Mouse (Mus musculus): ENCODE measurements at regions not wholly inside any gene's neighbourhood (a gene's known extent, or its start where the extent isn't known, plus 50 kb on each side); places are given as distances from the start of the nearest gene placed in this dataset.
A peak's percentile ranks its signal among the peaks of the same experiment; 100 is the strongest.

DNA sequence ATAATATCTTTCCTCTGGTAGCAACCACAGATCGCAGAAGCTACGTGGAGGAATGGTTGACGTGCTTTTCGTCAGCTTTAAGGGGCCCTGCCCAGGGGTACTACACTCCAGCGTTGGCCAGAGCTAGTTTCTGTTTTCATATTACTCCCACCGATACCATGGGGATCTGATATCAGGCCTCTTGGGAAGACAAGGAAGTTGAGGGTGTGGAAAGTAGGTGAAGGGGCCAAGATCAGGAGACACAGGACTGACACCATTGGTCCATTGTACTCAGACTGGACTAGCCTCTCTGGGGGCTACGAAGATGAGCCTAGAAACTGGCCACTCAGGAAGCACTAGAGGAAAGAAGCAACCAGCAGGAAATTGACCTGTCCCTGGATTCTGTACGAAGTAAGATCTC is 88.0 kb downstream of the Dll1 start:
- H3K9me3 ChIP-seq (replicated peaks; ENCODE audit: control insufficient read depth, low read length) = no peaks in the 10 kb centered on the region
- no peaks in the 10 kb centered on the region for H3K36me3 ChIP-seq (ENCODE audit: control insufficient read depth, insufficient read depth)
- no peaks in the 10 kb centered on the region for H3K27me3 ChIP-seq (ENCODE audit: control insufficient read depth, insufficient read depth, low read depth, low read length)
- no peak overlapping the region for H3K4me2 ChIP-seq (ENCODE audit: low read depth, low read length)
- no peak overlapping the region for H3K9ac ChIP-seq (ENCODE audit: low read depth, low read length)
- no peak overlapping the region for H3K27ac ChIP-seq (ENCODE audit: low read length)
- ATAC-seq (ENCODE audit: low read depth) = no peak
- no peaks in the 10 kb centered on the region for H3K4me1 ChIP-seq (ENCODE audit: control insufficient read depth, low read depth, low read length)
- WGBS (ENCODE audit: insufficient replicate concordance) = 59% methylated on average over 8 of the region's 8 CpGs
- H3K4me3 ChIP-seq (ENCODE audit: low read depth, low read length) = no peak overlapping the region

DNA sequence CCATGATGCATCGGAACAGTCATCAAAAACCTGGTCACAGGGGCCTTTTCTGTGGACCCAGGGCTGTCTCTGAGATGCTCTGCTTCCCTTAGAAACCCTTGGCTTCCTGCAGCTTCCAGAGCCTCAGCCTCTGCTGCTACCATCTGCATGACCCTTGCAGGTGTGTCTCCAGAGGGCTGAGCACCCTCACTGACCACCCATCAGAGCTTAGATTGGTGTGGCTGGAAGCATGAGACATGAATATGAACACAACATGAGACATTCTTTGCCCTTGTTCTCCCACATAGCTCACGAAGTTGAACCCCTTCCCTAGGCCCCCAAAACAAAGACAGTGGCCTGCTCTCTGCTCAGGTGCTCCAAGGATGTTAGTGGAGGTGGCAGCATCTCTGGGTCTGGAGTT is 90.1 kb downstream of the Dll1 start:
- Histone ChIP-seq H3K9me3 (replicated peaks; ENCODE audit: control insufficient read depth, low read length) (no peaks in the 10 kb centered on the region), H3K9ac (ENCODE audit: low read depth, low read length) (no peak overlapping the region), H3K4me1 (ENCODE audit: control insufficient read depth, low read depth, low read length) (no peaks in the 10 kb centered on the region), H3K27ac (ENCODE audit: low read length) (no peak overlapping the region), H3K4me3 (ENCODE audit: low read depth, low read length) (no peak overlapping the region), H3K27me3 (ENCODE audit: control insufficient read depth, insufficient read depth, low read depth, low read length) (no peaks in the 10 kb centered on the region), H3K36me3 (ENCODE audit: control insufficient read depth, insufficient read depth) (no peaks in the 10 kb centered on the region), H3K4me2 (ENCODE audit: low read depth, low read length) (no peak overlapping the region)
- 57% methylated on average over 2 of the region's 2 CpGs for WGBS (ENCODE audit: insufficient replicate concordance)
- no peak for ATAC-seq (ENCODE audit: low read depth)

- no peaks in the 10 kb centered on the region for H3K9me3 ChIP-seq (replicated peaks; ENCODE audit: control insufficient read depth, low read length)
- H3K4me3 ChIP-seq (ENCODE audit: low read depth, low read length) = no peak overlapping the region
- WGBS (ENCODE audit: insufficient replicate concordance) = 54% methylated on average over 7 of the region's 7 CpGs
- peak; percentile 82 for ATAC-seq (ENCODE audit: low read depth)
- H3K9ac ChIP-seq (ENCODE audit: low read depth, low read length) = no peak overlapping the region
- no peaks in the 10 kb centered on the region for H3K4me1 ChIP-seq (ENCODE audit: control insufficient read depth, low read depth, low read length)
- H3K27me3 ChIP-seq (ENCODE audit: control insufficient read depth, insufficient read depth, low read depth, low read length) = no peaks in the 10 kb centered on the region
- no peak overlapping the region for H3K4me2 ChIP-seq (ENCODE audit: low read depth, low read length)
- H3K27ac ChIP-seq (ENCODE audit: low read length) = no peak overlapping the region
- no peaks in the 10 kb centered on the region for H3K36me3 ChIP-seq (ENCODE audit: control insufficient read depth, insufficient read depth)
Measured at GRCm38 (mm10) chr17:15285399-15286043, 91.2 kb downstream of the Dll1 start.

DNA sequence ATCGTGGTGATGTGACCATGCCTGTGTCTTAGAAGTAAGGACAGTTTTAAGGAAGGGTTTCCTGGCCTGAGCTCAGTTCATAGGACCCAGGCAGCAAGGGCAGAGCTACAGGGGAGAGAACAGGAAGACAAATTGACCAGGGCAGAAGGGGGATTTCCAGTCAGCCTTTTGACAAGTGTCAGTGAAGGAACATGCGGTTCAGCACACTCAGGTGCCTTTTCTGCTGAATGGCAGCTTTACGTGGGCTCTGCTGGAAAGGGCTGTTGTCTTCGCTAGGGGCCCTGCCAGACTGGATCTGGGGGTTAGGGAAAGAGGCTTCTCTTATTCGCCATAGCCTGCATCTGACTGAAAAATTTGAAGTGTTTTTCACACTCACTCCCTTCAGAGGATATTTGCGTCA is 106.8 kb downstream of the Dll1 start:
- Histone ChIP-seq H3K4me3 (ENCODE audit: low read depth, low read length) (no peak overlapping the region), H3K4me2 (ENCODE audit: low read depth, low read length) (no peak overlapping the region), H3K27ac (ENCODE audit: low read length) (no peak overlapping the region), H3K27me3 (ENCODE audit: control insufficient read depth, insufficient read depth, low read depth, low read length) (no peaks in the 10 kb centered on the region), H3K9ac (ENCODE audit: low read depth, low read length) (no peak overlapping the region), H3K9me3 (replicated peaks; ENCODE audit: control insufficient read depth, low read length) (no peaks in the 10 kb centered on the region), H3K36me3 (ENCODE audit: control insufficient read depth, insufficient read depth) (no peaks in the 10 kb centered on the region), H3K4me1 (ENCODE audit: control insufficient read depth, low read depth, low read length) (no peaks in the 10 kb centered on the region)
- 49% methylated on average over 6 of the region's 6 CpGs for WGBS (ENCODE audit: insufficient replicate concordance)
- no peak for ATAC-seq (ENCODE audit: low read depth)

DNA sequence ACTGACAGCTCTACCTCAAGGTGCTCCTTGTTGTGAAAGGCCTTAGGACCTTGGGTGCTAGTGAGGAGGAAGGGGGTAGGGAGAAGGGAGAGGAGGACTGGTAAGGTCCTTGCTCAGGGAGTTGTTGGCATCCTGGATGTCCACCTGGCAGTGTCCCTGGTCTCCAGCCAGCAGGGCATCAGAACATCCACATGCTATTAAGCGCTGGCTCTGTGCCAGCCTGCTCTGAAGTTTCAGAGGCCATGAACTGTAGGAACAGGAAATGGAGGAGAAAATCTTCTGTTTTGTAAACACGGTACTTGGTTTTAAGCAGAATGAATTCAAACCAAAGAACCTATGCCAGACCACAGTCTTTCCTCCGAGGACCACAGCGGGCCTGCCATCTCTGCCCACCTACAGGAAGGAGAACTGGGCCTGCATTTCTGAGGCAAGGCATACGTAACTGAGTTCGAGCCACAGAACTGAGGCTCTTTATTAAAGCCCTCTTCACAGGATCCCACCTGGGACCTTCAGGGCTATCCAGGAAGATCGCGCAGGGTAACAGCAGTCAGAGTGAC is 107.5 kb downstream of the Dll1 start:
- Histone ChIP-seq H3K4me3 (ENCODE audit: low read depth, low read length) (no peak overlapping the region), H3K27me3 (ENCODE audit: control insufficient read depth, insufficient read depth, low read depth, low read length) (no peaks in the 10 kb centered on the region), H3K36me3 (ENCODE audit: control insufficient read depth, insufficient read depth) (no peaks in the 10 kb centered on the region), H3K27ac (ENCODE audit: low read length) (no peak overlapping the region), H3K4me1 (ENCODE audit: control insufficient read depth, low read depth, low read length) (no peaks in the 10 kb centered on the region), H3K4me2 (ENCODE audit: low read depth, low read length) (no peak overlapping the region), H3K9ac (ENCODE audit: low read depth, low read length) (no peak overlapping the region), H3K9me3 (replicated peaks; ENCODE audit: control insufficient read depth, low read length) (no peaks in the 10 kb centered on the region)
- ATAC-seq (ENCODE audit: low read depth) = no peak
- 61% methylated on average over 8 of the region's 8 CpGs for WGBS (ENCODE audit: insufficient replicate concordance)

DNA sequence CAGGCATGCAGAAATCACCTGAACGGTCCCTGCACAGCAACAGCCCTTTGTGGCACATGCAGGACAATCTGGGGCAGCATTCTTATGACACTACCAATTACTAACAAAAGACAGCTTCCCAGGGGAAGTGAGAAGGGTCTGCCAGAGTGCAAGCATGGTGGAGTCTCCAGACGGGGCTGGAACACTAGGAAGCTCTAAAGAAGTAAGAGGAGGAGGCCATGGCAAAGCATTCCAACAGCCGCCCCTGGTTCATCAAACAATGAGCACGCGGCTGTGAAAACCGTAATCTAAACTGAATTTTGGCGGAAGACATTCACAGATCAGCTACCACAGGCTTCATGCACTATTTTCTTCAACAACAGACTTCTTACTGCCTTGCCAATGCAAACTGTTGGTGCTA is 109.0 kb downstream of the Dll1 start:
- Histone ChIP-seq H3K9me3 (replicated peaks; ENCODE audit: control insufficient read depth, low read length) (no peaks in the 10 kb centered on the region), H3K4me1 (ENCODE audit: control insufficient read depth, low read depth, low read length) (no peaks in the 10 kb centered on the region), H3K4me3 (ENCODE audit: low read depth, low read length) (no peak overlapping the region), H3K27me3 (ENCODE audit: control insufficient read depth, insufficient read depth, low read depth, low read length) (no peaks in the 10 kb centered on the region), H3K9ac (ENCODE audit: low read depth, low read length) (no peak overlapping the region), H3K4me2 (ENCODE audit: low read depth, low read length) (no peak overlapping the region), H3K27ac (ENCODE audit: low read length) (no peak overlapping the region), H3K36me3 (ENCODE audit: control insufficient read depth, insufficient read depth) (no peaks in the 10 kb centered on the region)
- WGBS (ENCODE audit: insufficient replicate concordance) = 52% methylated on average over 7 of the region's 7 CpGs
- no peak for ATAC-seq (ENCODE audit: low read depth)

DNA sequence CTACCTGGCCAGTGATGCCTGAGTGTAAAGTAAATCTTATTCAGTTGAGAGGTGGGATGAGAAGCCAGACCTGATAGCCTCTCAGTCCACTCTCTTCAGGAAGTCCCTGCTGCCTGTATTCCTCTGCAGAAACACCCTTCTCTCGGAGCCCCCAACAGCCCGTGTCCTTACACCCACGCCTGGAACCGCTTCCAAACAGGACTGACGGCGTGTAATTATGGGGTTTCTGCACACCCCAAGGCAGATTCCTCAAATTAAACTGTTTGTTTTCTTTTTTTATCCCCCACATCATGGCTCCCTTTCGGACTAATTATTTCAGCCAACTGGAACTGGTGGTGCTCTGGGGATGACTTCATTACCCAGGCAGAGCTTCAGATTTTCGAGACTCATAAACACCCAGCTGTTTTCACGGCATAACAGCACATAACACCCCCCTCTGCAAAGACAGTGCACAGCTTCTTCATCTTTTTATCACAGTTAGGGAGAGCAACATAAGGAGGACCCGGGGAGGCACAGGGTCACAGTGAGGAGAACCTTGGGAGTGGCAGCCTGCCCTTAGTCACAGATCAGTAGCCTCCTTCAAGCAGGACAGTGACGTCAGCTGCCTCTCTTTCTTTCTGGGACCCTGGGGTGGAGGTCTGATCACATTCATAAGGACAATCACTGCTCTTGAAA is 117.1 kb downstream of the Dll1 start:
- Histone ChIP-seq H3K36me3 (ENCODE audit: control insufficient read depth, insufficient read depth) (no peaks in the 10 kb centered on the region), H3K4me1 (ENCODE audit: control insufficient read depth, low read depth, low read length) (no peaks in the 10 kb centered on the region), H3K9ac (ENCODE audit: low read depth, low read length) (no peak overlapping the region), H3K27me3 (ENCODE audit: control insufficient read depth, insufficient read depth, low read depth, low read length) (no peaks in the 10 kb centered on the region), H3K27ac (ENCODE audit: low read length) (no peak overlapping the region), H3K9me3 (replicated peaks; ENCODE audit: control insufficient read depth, low read length) (no peaks in the 10 kb centered on the region), H3K4me3 (ENCODE audit: low read depth, low read length) (no peak overlapping the region), H3K4me2 (ENCODE audit: low read depth, low read length) (no peak overlapping the region)
- ATAC-seq (ENCODE audit: low read depth) = no peak
- WGBS (ENCODE audit: insufficient replicate concordance) = 57% methylated on average over 11 of the region's 11 CpGs

DNA sequence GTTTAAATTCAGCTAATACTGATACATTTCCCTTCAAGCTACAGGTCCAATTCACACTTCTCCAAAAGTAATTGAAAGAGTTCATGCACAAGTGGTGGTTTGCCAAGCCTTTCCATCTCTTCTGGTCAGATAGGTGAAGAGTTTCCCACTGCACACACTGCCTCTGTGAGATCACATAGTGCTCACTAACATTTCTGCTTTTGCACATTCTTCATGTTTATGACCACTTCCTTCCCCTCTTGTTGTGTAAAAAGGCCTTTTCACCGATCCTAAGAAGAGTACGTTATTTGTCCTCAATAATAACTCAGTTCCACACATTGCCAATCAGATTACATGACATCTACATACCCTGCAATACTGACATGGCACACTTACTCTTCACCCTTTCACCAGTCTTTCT is 120.8 kb downstream of the Dll1 start:
- no peak overlapping the region for H3K4me2 ChIP-seq (ENCODE audit: low read depth, low read length)
- H3K4me1 ChIP-seq (ENCODE audit: control insufficient read depth, low read depth, low read length) = no peaks in the 10 kb centered on the region
- no peaks in the 10 kb centered on the region for H3K36me3 ChIP-seq (ENCODE audit: control insufficient read depth, insufficient read depth)
- H3K27me3 ChIP-seq (ENCODE audit: control insufficient read depth, insufficient read depth, low read depth, low read length) = no peaks in the 10 kb centered on the region
- 26% methylated on average over 2 of the region's 2 CpGs for WGBS (ENCODE audit: insufficient replicate concordance)
- no peak overlapping the region for H3K4me3 ChIP-seq (ENCODE audit: low read depth, low read length)
- H3K9me3 ChIP-seq (replicated peaks; ENCODE audit: control insufficient read depth, low read length) = no peaks in the 10 kb centered on the region
- H3K27ac ChIP-seq (ENCODE audit: low read length) = no peak overlapping the region
- no peak overlapping the region for H3K9ac ChIP-seq (ENCODE audit: low read depth, low read length)
- ATAC-seq (ENCODE audit: low read depth) = no peak

DNA sequence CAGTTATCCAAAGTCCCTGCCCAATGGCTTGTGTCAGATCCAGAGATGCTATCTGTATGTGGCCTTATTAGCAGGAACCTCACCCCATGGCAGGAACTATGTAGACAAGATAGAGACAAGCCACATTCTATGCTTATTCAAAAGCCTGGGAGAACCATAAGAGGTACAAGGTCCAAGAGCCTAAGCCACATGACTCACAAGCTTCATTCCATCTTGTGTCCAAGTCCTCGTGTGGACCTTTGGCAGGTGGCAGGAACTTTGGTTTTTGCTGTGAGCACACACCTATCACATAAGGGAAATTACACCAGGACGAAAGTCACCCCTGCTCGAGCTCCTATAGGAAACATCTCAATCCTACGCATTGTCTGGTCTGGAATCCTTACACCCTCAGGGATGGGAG is 122.9 kb downstream of the Dll1 start:
- no peak overlapping the region for H3K27ac ChIP-seq (ENCODE audit: low read length)
- no peaks in the 10 kb centered on the region for H3K36me3 ChIP-seq (ENCODE audit: control insufficient read depth, insufficient read depth)
- ATAC-seq (ENCODE audit: low read depth) = no peak
- H3K27me3 ChIP-seq (ENCODE audit: control insufficient read depth, insufficient read depth, low read depth, low read length) = no peaks in the 10 kb centered on the region
- H3K9ac ChIP-seq (ENCODE audit: low read depth, low read length) = no peak overlapping the region
- no peak overlapping the region for H3K4me2 ChIP-seq (ENCODE audit: low read depth, low read length)
- no peak overlapping the region for H3K4me3 ChIP-seq (ENCODE audit: low read depth, low read length)
- H3K4me1 ChIP-seq (ENCODE audit: control insufficient read depth, low read depth, low read length) = no peaks in the 10 kb centered on the region
- H3K9me3 ChIP-seq (replicated peaks; ENCODE audit: control insufficient read depth, low read length) = no peaks in the 10 kb centered on the region
- 64% methylated on average over 4 of the region's 4 CpGs for WGBS (ENCODE audit: insufficient replicate concordance)
